Mouse (Mus musculus) megakaryocyte, embryonic 14.5 days (primary cell): ENCODE measurements at regions not wholly inside any gene's neighbourhood (a gene's known extent, or its start where the extent isn't known, plus 50 kb on each side); places are given as distances from the start of the nearest gene placed in this dataset.

Source experiments
- FLI1 ChIP-seq: IDR thresholded peaks from 2 replicates; pipeline ENCODE4 v1.6.1; 2012; ENCODE audit warnings: low read length, inconsistent platforms, mixed read lengths
- GATA1 ChIP-seq: IDR thresholded peaks from 3 replicates; pipeline ENCODE4 v1.6.1; 2012; ENCODE audit warnings: mixed read lengths, low read length, inconsistent platforms, borderline replicate concordance

DNA sequence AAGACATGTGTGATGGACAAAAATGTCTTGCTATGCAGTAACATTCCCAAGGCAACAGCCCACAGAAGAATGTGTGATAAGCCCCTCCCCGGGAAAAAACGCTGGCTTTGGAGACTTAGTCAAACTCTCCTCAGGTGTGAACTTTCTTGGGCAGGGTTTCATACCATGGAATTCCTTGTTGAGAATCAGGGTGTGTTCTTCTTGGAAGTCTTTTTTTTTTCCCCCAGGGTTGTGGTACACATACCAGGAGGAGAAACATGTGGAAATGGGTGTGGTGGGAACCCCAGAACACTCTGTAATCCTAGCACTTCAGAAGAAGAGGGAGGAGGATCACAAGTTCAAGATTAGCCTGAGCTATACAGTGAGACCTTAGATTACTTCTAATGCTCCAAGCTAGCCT lies 228.3 kb downstream of the Cd83 start:
- no peak for TF ChIP-seq FLI1
- TF ChIP-seq GATA1, result no peak
